Mouse (Mus musculus) embryo, embryonic 9.5 days (tissue): ENCODE results near the gene Dusp23.

Experiments used
- DNase-seq: peaks from one replicate; pipeline ENCODE4 v3.0.0-alpha.2; 2017; ENCODE audit errors: extremely low spot score

Gene Dusp23

GRCm38 (mm10) chr1:172632451-172633326 is at the start of gene Dusp23:
Gene Dusp23 (minus strand): TSS chr1:172632962.
- DNase-seq, result peak; percentile 98

GRCm38 (mm10) chr1:172680742-172681141 is 48.0 kb upstream of the Dusp23 start:
- no peak for DNase-seq

- no peak for DNase-seq
Measured at GRCm38 (mm10) chr1:172670716-172671115, 38.0 kb upstream of the Dusp23 start.

GRCm38 (mm10) chr1:172667597-172667996 is 34.8 kb upstream of the Dusp23 start:
- no peak for DNase-seq

- DNase-seq, result no peak
Measured at GRCm38 (mm10) chr1:172665457-172665856, 32.7 kb upstream of the Dusp23 start.

- no peak for DNase-seq
Measured at GRCm38 (mm10) chr1:172659688-172660087, 26.9 kb upstream of the Dusp23 start.

- DNase-seq, result no peak
Measured at GRCm38 (mm10) chr1:172657266-172657665, 24.5 kb upstream of the Dusp23 start.

GRCm38 (mm10) chr1:172653900-172654299 is 21.1 kb upstream of the Dusp23 start:
- DNase-seq, result no peak

- no peak for DNase-seq
Measured at GRCm38 (mm10) chr1:172652040-172652662, 19.4 kb upstream of the Dusp23 start.

GRCm38 (mm10) chr1:172651288-172651987 is 18.7 kb upstream of the Dusp23 start:
- no peak for DNase-seq

GRCm38 (mm10) chr1:172650519-172651287 is 17.9 kb upstream of the Dusp23 start:
- DNase-seq, result peak; percentile 35

GRCm38 (mm10) chr1:172649396-172649795 is 16.6 kb upstream of the Dusp23 start:
- no peak for DNase-seq

GRCm38 (mm10) chr1:172647236-172647635 is 14.5 kb upstream of the Dusp23 start:
- no peak for DNase-seq

GRCm38 (mm10) chr1:172638781-172639180 is 6.0 kb upstream of the Dusp23 start:
- no peak for DNase-seq

GRCm38 (mm10) chr1:172637801-172638200 is 5.0 kb upstream of the Dusp23 start:
- no peak for DNase-seq

GRCm38 (mm10) chr1:172636266-172636665 is 3.5 kb upstream of the Dusp23 start:
- no peak for DNase-seq

GRCm38 (mm10) chr1:172635258-172635657 is 2.5 kb upstream of the Dusp23 start:
- no peak for DNase-seq

GRCm38 (mm10) chr1:172634136-172634535 is 1.4 kb upstream of the Dusp23 start:
- DNase-seq, result no peak

GRCm38 (mm10) chr1:172631721-172632120 is 1.0 kb downstream of the Dusp23 start:
- DNase-seq, result no peak

- no peak for DNase-seq
Measured at GRCm38 (mm10) chr1:172629831-172630230, 2.9 kb downstream of the Dusp23 start.

- DNase-seq, result no peak
Measured at GRCm38 (mm10) chr1:172626306-172626705, 6.5 kb downstream of the Dusp23 start.

GRCm38 (mm10) chr1:172624081-172624480 is 8.7 kb downstream of the Dusp23 start:
- no peak for DNase-seq
